24 mouse cellular contexts compared by ENCODE assay signal in the genomic region with DNA sequence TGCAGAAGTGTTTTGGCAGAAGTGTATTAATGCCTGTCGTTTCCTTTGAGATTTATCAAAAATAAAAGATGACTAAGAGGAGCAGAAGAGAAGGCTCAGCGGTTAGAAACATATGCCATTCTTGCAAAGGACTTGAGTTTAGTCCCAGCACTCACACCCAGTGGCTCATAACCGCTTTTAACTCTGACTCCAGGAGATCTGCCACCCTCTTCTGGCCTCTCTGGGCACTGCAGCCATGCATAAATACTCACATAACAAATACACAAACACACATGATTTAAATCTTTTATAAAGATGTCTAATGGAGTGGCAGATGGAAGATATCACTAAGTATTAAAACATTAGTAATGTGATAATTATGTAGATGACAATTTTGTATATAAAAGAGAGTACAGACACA. TPM values are rescaled to one million over a fixed set of nuclear protein-coding genes. Genes with fewer than 3 reads are reported as not detected.
DNase-seq lines count a peak whose midpoint lies in the region; ATAC-seq and TF ChIP-seq lines count a peak whose summit lies in the region.
"Had no signal": no experiment of that assay in that cellular context is flagged by ENCODE, and none has a peak within 500 bp of the region (broad histone marks: within the 10 kb centered on the region; RNA-seq: fewer than 3 reads in every experiment).

No protein-coding gene starts in this region.

- DNase-seq in forebrain, postnatal 0 days: no peak
- DNase-seq in forebrain, embryonic 10.5 days (ENCODE audit: extremely low spot score, low spot score): no peak
- no peak for DNase-seq in liver, adult 2 months (ENCODE audit: extremely low read depth, low read depth, low spot score)
- DNase-seq in heart, adult 9 months (ENCODE audit: low spot score in 2 of 2): no peak
- DNase-seq: adrenal gland, postnatal 14 days; cerebellum, postnatal 10 days; thymus, adult 18-20 months had no signal

- no peaks in the 10 kb centered on the region for H3K79me2 ChIP-seq in liver, adult 2 months (ENCODE audit: control insufficient read depth, insufficient read depth, low read length)

- no peaks in the 10 kb centered on the region for H3K4me1 ChIP-seq in forebrain, postnatal 0 days (ENCODE audit: insufficient read depth)
- no peaks in the 10 kb centered on the region for H3K4me1 ChIP-seq in forebrain, embryonic 10.5 days
- peaks cover 4% of the 10 kb centered on the region; the same call in 1 of the 2 replicates for H3K4me1 ChIP-seq in liver, adult 2 months (ENCODE audit: control insufficient read depth, insufficient read depth, low read length)
- H3K4me1 ChIP-seq in liver, embryonic 12.5 days: 0 out of 2 replicates have a peak, but pooled peaks cover 2% of the 10 kb centered on the region
- H3K4me1 ChIP-seq in E14TG2a.4 (replicated peaks; ENCODE audit: low read depth, low read length): peaks cover 8% of the 10 kb centered on the region
- no peaks in the 10 kb centered on the region for H3K4me1 ChIP-seq in kidney, embryonic 16.5 days (ENCODE audit: insufficient read depth, low read length)
- H3K4me1 ChIP-seq: embryonic facial prominence, embryonic 10.5 days; heart, embryonic 15.5 days; hindbrain, embryonic 10.5 days; limb, embryonic 12.5 days; neural tube, embryonic 12.5 days had no signal

- ATAC-seq in forebrain, postnatal 0 days: no peak
- no peak for ATAC-seq in liver, embryonic 12.5 days
- ATAC-seq in common myeloid progenitor, adult 5-6 weeks (replicated peaks; ENCODE audit: low read depth, poor library complexity, severe bottlenecking): 0 out of 2 replicates have a peak, but pooled peaks have one; percentile 22
- ATAC-seq in kidney, embryonic 16.5 days (ENCODE audit: low FRiP score, low TSS enrichment): no peak
- ATAC-seq: intestine, embryonic 16.5 days had no signal

- H3K9ac ChIP-seq in forebrain, postnatal 0 days: no peak overlapping the region
- H3K9ac ChIP-seq in liver, adult 2 months (ENCODE audit: low read depth, low read length): no peak overlapping the region
- no peak overlapping the region for H3K9ac ChIP-seq in liver, embryonic 12.5 days
- no peak overlapping the region for H3K9ac ChIP-seq in kidney, embryonic 16.5 days (replicated peaks; ENCODE audit: low read length)
- H3K9ac ChIP-seq: heart, embryonic 15.5 days; limb, embryonic 12.5 days; neural tube, embryonic 12.5 days had no signal

- no peak overlapping the region for H3K4me2 ChIP-seq in forebrain, postnatal 0 days (ENCODE audit: low read depth)
- H3K4me2 ChIP-seq in liver, embryonic 12.5 days: no peak overlapping the region
- H3K4me2 ChIP-seq in kidney, embryonic 16.5 days (replicated peaks; ENCODE audit: low read depth, low read length): no peak overlapping the region
- H3K4me2 ChIP-seq: heart, embryonic 15.5 days; limb, embryonic 12.5 days; neural tube, embryonic 12.5 days had no signal

- H3K27me3 ChIP-seq in forebrain, postnatal 0 days (ENCODE audit: insufficient read depth, low read length): no peaks in the 10 kb centered on the region
- H3K27me3 ChIP-seq in forebrain, embryonic 10.5 days (ENCODE audit: poor library complexity, severe bottlenecking): no peaks in the 10 kb centered on the region
- no peaks in the 10 kb centered on the region for H3K27me3 ChIP-seq in liver, adult 2 months (ENCODE audit: control insufficient read depth, insufficient read depth, low read length)
- H3K27me3 ChIP-seq in liver, embryonic 12.5 days (replicated peaks): no peaks in the 10 kb centered on the region
- H3K27me3 ChIP-seq in E14TG2a.4 (ENCODE audit: insufficient read depth, low read length): no peaks in the 10 kb centered on the region
- no peaks in the 10 kb centered on the region for H3K27me3 ChIP-seq in kidney, embryonic 16.5 days (ENCODE audit: insufficient read depth, low read length)
- H3K27me3 ChIP-seq: heart, embryonic 15.5 days; limb, embryonic 12.5 days; neural tube, embryonic 12.5 days had no signal

- H3K9me3 ChIP-seq in forebrain, postnatal 0 days (ENCODE audit: low read length): no peaks in the 10 kb centered on the region
- no peaks in the 10 kb centered on the region for H3K9me3 ChIP-seq in forebrain, embryonic 10.5 days
- 0 out of 2 replicates have a peak, but pooled peaks cover 5% of the 10 kb centered on the region for H3K9me3 ChIP-seq in liver, embryonic 12.5 days (replicated peaks)
- H3K9me3 ChIP-seq in E14TG2a.4 (ENCODE audit: low read length): no peaks in the 10 kb centered on the region
- 0 out of 2 replicates have a peak, but pooled peaks cover 2% of the 10 kb centered on the region for H3K9me3 ChIP-seq in kidney, embryonic 16.5 days (ENCODE audit: low read length)
- H3K9me3 ChIP-seq: G1E; heart, embryonic 15.5 days; hindbrain, embryonic 10.5 days; neural tube, embryonic 12.5 days had no signal

- no peak overlapping the region for H3K4me3 ChIP-seq in forebrain, postnatal 0 days (ENCODE audit: low read depth, low read length)
- H3K4me3 ChIP-seq in forebrain, embryonic 10.5 days: no peak overlapping the region
- H3K4me3 ChIP-seq in liver, adult 2 months (ENCODE audit: insufficient read depth, low read depth, low read length): no peak overlapping the region
- H3K4me3 ChIP-seq in liver, embryonic 12.5 days: no peak overlapping the region
- H3K4me3 ChIP-seq in E14TG2a.4 (replicated peaks; ENCODE audit: low read length): no peak overlapping the region
- H3K4me3 ChIP-seq in kidney, embryonic 16.5 days (ENCODE audit: low read length): no peak overlapping the region
- H3K4me3 ChIP-seq: embryonic facial prominence, embryonic 10.5 days; erythroblast, embryonic 14.5 days; heart, embryonic 15.5 days; hindbrain, embryonic 10.5 days; limb, embryonic 12.5 days; megakaryocyte, embryonic 14.5 days; neural tube, embryonic 12.5 days had no signal

- no peak overlapping the region for H3K27ac ChIP-seq in forebrain, postnatal 0 days (ENCODE audit: low read depth, low read length)
- H3K27ac ChIP-seq in forebrain, embryonic 10.5 days: no peak overlapping the region
- no peak overlapping the region for H3K27ac ChIP-seq in liver, adult 2 months (replicated peaks; ENCODE audit: insufficient read depth, low read depth, low read length)
- H3K27ac ChIP-seq in liver, embryonic 12.5 days: no peak overlapping the region
- H3K27ac ChIP-seq in kidney, embryonic 16.5 days (ENCODE audit: low read length): no peak overlapping the region
- H3K27ac ChIP-seq: embryonic facial prominence, embryonic 10.5 days; heart, embryonic 15.5 days; hindbrain, embryonic 10.5 days; limb, embryonic 12.5 days; neural tube, embryonic 12.5 days had no signal

- peak; percentile 30; the same call in 1 of the 2 replicates for TF ChIP-seq CTCF in forebrain, postnatal 0 days (IDR thresholded peaks at IDR 0.05; ENCODE audit: low read depth)
- peak; percentile 52; the same call in 1 of the 2 replicates for TF ChIP-seq CTCF in liver, adult 2 months (IDR thresholded peaks at IDR 0.05; ENCODE audit: low read depth, low read length)
- peak; percentile 90 for TF ChIP-seq CTCF in E14TG2a.4 (conservative IDR thresholded peaks at IDR 0.05; ENCODE audit: low read length)

- WGBS in forebrain, postnatal 0 days: 62% methylated on average over 3 of the region's 3 CpGs
- 59% methylated on average over 3 of the region's 3 CpGs for WGBS in forebrain, embryonic 10.5 days
- whole genome bisulfite sequencing in liver, adult 2 months: 74% methylated on average over 3 of the region's 3 CpGs
- WGBS in liver, embryonic 12.5 days (ENCODE audit: insufficient replicate concordance): 50% methylated on average over 3 of the region's 3 CpGs
- WGBS in kidney, embryonic 16.5 days: 70% methylated on average over 3 of the region's 3 CpGs

- no peak for TF ChIP-seq POLR2A in liver, adult 2 months (IDR thresholded peaks at IDR 0.05; ENCODE audit: extremely low read depth, insufficient read depth, low read length)

- H3K36me3 ChIP-seq in forebrain, postnatal 0 days (ENCODE audit: insufficient read depth): 0 out of 2 replicates have a peak, but pooled peaks cover 3% of the 10 kb centered on the region
- H3K36me3 ChIP-seq in forebrain, embryonic 10.5 days (replicated peaks): peaks cover 7% of the 10 kb centered on the region
- H3K36me3 ChIP-seq in liver, adult 2 months (ENCODE audit: control insufficient read depth, insufficient read depth, low read length): no peaks in the 10 kb centered on the region
- 0 out of 2 replicates have a peak, but pooled peaks cover under 1% of the 10 kb centered on the region for H3K36me3 ChIP-seq in liver, embryonic 12.5 days
- H3K36me3 ChIP-seq in E14TG2a.4 (ENCODE audit: insufficient read depth, low read length): no peaks in the 10 kb centered on the region
- H3K36me3 ChIP-seq in kidney, embryonic 16.5 days (ENCODE audit: insufficient read depth, low read length): no peaks in the 10 kb centered on the region
- H3K36me3 ChIP-seq: heart, embryonic 15.5 days had no signal

RNA-seq across cellular contexts. Expression of gene Lexm, which starts 20.8 kb away (rescaled TPM):
- total RNA-seq in forebrain, postnatal 0 days (2014; rRNA removed): not detected in 2 replicates
- 0.09 TPM in 1 of 2 replicates, not detected in the other for polyA plus RNA-seq in forebrain, postnatal 0 days (2015; fragmentation: Nextera tagmentation; extraction: Ambion mirVana)
- polyA plus RNA-seq in forebrain, embryonic 10.5 days (2016; fragmentation: Nextera tagmentation; extraction: Ambion mirVana): 0.36 TPM in 1 of 2 replicates, not detected in the other
- total RNA-seq in liver, adult 2 months (2014; rRNA removed): not detected in 2 replicates
- polyA plus RNA-seq in liver, adult 2 months (2012; rRNA removed): not detected in 2 replicates
- 0.17 and 0.26 TPM in 2 replicates for polyA plus RNA-seq in liver, embryonic 12.5 days (2016; fragmentation: Nextera tagmentation; extraction: Ambion mirVana)
- not detected in 2 replicates for total RNA-seq in common myeloid progenitor, adult 5-6 weeks (2017)
- not detected in 2 replicates for polyA plus RNA-seq in kidney, embryonic 16.5 days (2015; fragmentation: Nextera tagmentation; extraction: Ambion mirVana)
- total RNA-seq: adrenal gland, postnatal 14 days; G1E; gastrocnemius, postnatal 4 days; left cerebral cortex, adult 8-10 months had no signal
- polyA plus RNA-seq: erythroblast, embryonic 14.5 days; G1E; heart, embryonic 15.5 days; intestine, embryonic 16.5 days; large intestine, adult 2 months; lung, embryonic 16.5 days had no signal

RNA-seq across cellular contexts. Expression of gene Ttc22, which starts 26.0 kb away (rescaled TPM):
- total RNA-seq in forebrain, postnatal 0 days (2014; rRNA removed): 2.5 TPM in 2 replicates
- polyA plus RNA-seq in forebrain, postnatal 0 days (2015; fragmentation: Nextera tagmentation; extraction: Ambion mirVana): 1.2 and 1.6 TPM in 2 replicates
- polyA plus RNA-seq in forebrain, embryonic 10.5 days (2016; fragmentation: Nextera tagmentation; extraction: Ambion mirVana): not detected in 2 replicates
- 0.09 TPM in 1 of 2 replicates, not detected in the other for total RNA-seq in liver, adult 2 months (2014; rRNA removed)
- polyA plus RNA-seq in liver, adult 2 months (2012; rRNA removed): not detected in 2 replicates
- 0.05 and 0.07 TPM in 2 replicates for polyA plus RNA-seq in liver, embryonic 12.5 days (2016; fragmentation: Nextera tagmentation; extraction: Ambion mirVana)
- total RNA-seq in common myeloid progenitor, adult 5-6 weeks (2017): not detected in 2 replicates
- polyA plus RNA-seq in kidney, embryonic 16.5 days (2015; fragmentation: Nextera tagmentation; extraction: Ambion mirVana): 6.7 and 7.1 TPM in 2 replicates
- total RNA-seq: adrenal gland, postnatal 14 days; G1E had no signal
- polyA plus RNA-seq: embryonic facial prominence, embryonic 10.5 days; erythroblast, embryonic 14.5 days; G1E; hindbrain, embryonic 10.5 days had no signal

RNA-seq across cellular contexts. Expression of gene Dhcr24, which starts 35.4 kb away (rescaled TPM):
- 101 and 105 TPM in 2 replicates for total RNA-seq in forebrain, postnatal 0 days (2014; rRNA removed)
- polyA plus RNA-seq in forebrain, postnatal 0 days (2015; fragmentation: Nextera tagmentation; extraction: Ambion mirVana): 7.0 and 7.7 TPM in 2 replicates
- polyA plus RNA-seq in forebrain, embryonic 10.5 days (2016; fragmentation: Nextera tagmentation; extraction: Ambion mirVana): 10.5 and 11.7 TPM in 2 replicates
- 253 and 456 TPM in 2 replicates for total RNA-seq in liver, adult 2 months (2014; rRNA removed)
- 676 and 851 TPM in 2 replicates for polyA plus RNA-seq in liver, adult 2 months (2012; rRNA removed)
- 5.8 and 5.9 TPM in 2 replicates for polyA plus RNA-seq in liver, embryonic 12.5 days (2016; fragmentation: Nextera tagmentation; extraction: Ambion mirVana)
- total RNA-seq in common myeloid progenitor, adult 5-6 weeks (2017): 12.6 and 15.8 TPM in 2 replicates
- 4.1 TPM in 2 replicates for polyA plus RNA-seq in kidney, embryonic 16.5 days (2015; fragmentation: Nextera tagmentation; extraction: Ambion mirVana)

RNA-seq across cellular contexts. Expression of gene Pars2, which starts 54.7 kb away (rescaled TPM):
- 13.2 and 13.6 TPM in 2 replicates for total RNA-seq in forebrain, postnatal 0 days (2014; rRNA removed)
- polyA plus RNA-seq in forebrain, postnatal 0 days (2015; fragmentation: Nextera tagmentation; extraction: Ambion mirVana): 9.2 and 9.9 TPM in 2 replicates
- 14.9 and 19.7 TPM in 2 replicates for polyA plus RNA-seq in forebrain, embryonic 10.5 days (2016; fragmentation: Nextera tagmentation; extraction: Ambion mirVana)
- 2.5 and 4.6 TPM in 2 replicates for total RNA-seq in liver, adult 2 months (2014; rRNA removed)
- polyA plus RNA-seq in liver, adult 2 months (2012; rRNA removed): 4.1 and 5.4 TPM in 2 replicates
- polyA plus RNA-seq in liver, embryonic 12.5 days (2016; fragmentation: Nextera tagmentation; extraction: Ambion mirVana): 6.9 and 7.5 TPM in 2 replicates
- 7.2 and 7.7 TPM in 2 replicates for total RNA-seq in common myeloid progenitor, adult 5-6 weeks (2017)
- 16.0 and 17.9 TPM in 2 replicates for polyA plus RNA-seq in kidney, embryonic 16.5 days (2015; fragmentation: Nextera tagmentation; extraction: Ambion mirVana)

Comparison
In these comparisons a context has a peak if more than half of its experiments do, and no peak if none do; other contexts are left out.
1. RNA of gene Dhcr24, which starts 35.4 kb away (polyA plus RNA-seq): 676 to 851 TPM in liver, adult 2 months; 10.5 to 11.7 TPM in forebrain, embryonic 10.5 days, 7.0 to 7.7 TPM in forebrain, postnatal 0 days, 5.8 to 5.9 TPM in liver, embryonic 12.5 days and 4.1 TPM in kidney, embryonic 16.5 days; every median in the first group is over 10 times any median in the second.
2. CTCF ChIP-seq: peak in every context shown above with its lines; median percentile 90 in E14TG2a.4; 52 in liver, adult 2 months; 30 in forebrain, postnatal 0 days.